Mouse (Mus musculus) ES-E14 (cell line): ENCODE data around the gene Hoxb1.

Experiments used
- CHD2 ChIP-seq: IDR thresholded peaks from 2 replicates; pipeline ENCODE4 v1.6.1; 2014; ENCODE audit warnings: mild to moderate bottlenecking, low read depth, low read length, inconsistent platforms
- ZNF384 ChIP-seq: IDR thresholded peaks from 2 replicates; pipeline ENCODE4 v1.6.1; 2012; ENCODE audit warnings: low read depth, low read length, inconsistent platforms

DNA sequence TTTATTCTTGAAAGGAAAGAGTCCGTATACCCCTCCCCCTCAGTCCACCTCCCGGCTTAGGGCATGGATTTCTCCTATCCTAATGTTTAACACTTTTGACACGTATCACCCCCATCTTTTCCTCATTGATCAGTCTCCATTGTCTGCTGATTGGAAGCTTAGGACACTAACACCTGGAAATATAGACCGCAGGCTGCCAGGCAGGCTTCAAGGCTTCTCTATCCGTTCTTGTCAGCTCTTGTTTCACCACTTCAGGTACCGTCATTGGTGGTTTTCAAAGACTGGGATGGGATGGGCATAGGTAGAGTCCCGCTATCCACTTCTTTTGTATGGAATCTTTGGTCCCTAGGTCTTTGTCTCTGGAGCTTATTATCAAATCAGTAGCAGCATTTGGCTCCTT is 38.4 kb upstream of the Hoxb1 start:
- TF ChIP-seq CHD2 (no peak), ZNF384 (no peak)
